30 mouse cellular contexts compared by ENCODE assay signal in the genomic region with DNA sequence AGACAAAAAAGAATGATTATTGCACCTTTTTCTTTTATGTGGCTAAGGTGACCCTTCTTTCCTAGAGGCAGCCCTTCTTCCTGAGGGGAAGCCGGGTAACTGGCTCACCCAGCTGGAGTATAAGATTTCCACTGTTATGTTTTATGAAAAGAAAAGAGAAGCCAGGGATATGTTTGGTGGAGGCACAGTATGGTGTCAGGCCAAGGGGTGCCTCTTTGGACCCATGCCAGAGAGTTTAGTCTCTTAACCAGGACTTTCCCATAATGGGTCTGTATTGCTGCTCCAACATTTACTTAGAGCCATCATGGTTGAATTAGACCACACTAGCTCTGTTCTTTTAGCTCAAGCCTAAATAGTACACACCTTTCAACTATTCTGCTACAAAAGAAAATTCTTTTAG. TPM values are rescaled to one million over a fixed set of nuclear protein-coding genes. Genes with fewer than 3 reads are reported as not detected.
DNase-seq lines count a peak whose midpoint lies in the region; ATAC-seq and TF ChIP-seq lines count a peak whose summit lies in the region.
"Had no signal": no experiment of that assay in that cellular context is flagged by ENCODE, and none has a peak within 500 bp of the region (broad histone marks: within the 10 kb centered on the region; RNA-seq: fewer than 3 reads in every experiment).

No protein-coding gene starts in this region.

- H3K27ac ChIP-seq in embryonic facial prominence, embryonic 14.5 days (replicated peaks; ENCODE audit: low read depth, low read length), result no peak overlapping the region
- no peak overlapping the region for H3K27ac ChIP-seq in embryonic facial prominence, embryonic 10.5 days (replicated peaks)
- H3K27ac ChIP-seq in heart, postnatal 0 days (ENCODE audit: low read depth), result no peak overlapping the region
- no peak overlapping the region for H3K27ac ChIP-seq in kidney, postnatal 0 days
- H3K27ac ChIP-seq: embryonic facial prominence, embryonic 13.5 days; forebrain, embryonic 13.5 days; hindbrain, embryonic 15.5 days; limb, embryonic 15.5 days; liver, embryonic 15.5 days; midbrain, embryonic 13.5 days; neural tube, embryonic 13.5 days had no signal

- ATAC-seq in embryonic facial prominence, embryonic 14.5 days (ENCODE audit: low read depth), result peak; percentile 70; the same call in 1 of the 2 replicates
- no peak for ATAC-seq in heart, postnatal 0 days (ENCODE audit: insufficient read depth, low read depth)
- no peak for ATAC-seq in kidney, postnatal 0 days (replicated peaks; ENCODE audit: low FRiP score, low read depth)
- ATAC-seq: activated CD4-positive, CD25-positive, alpha-beta regulatory T cell, adult 4 months; forebrain, embryonic 13.5 days; midbrain, embryonic 13.5 days had no signal

- TF ChIP-seq EP300 in heart, postnatal 0 days (IDR thresholded peaks at IDR 0.05; ENCODE audit: low read depth), result no peak

- TF ChIP-seq POLR2A in myocyte (IDR thresholded peaks at IDR 0.05; ENCODE audit: insufficient read length, low read depth), result no peak

- no peaks in the 10 kb centered on the region for H3K36me3 ChIP-seq in embryonic facial prominence, embryonic 14.5 days (ENCODE audit: control insufficient read depth, insufficient read depth, low read length)
- H3K36me3 ChIP-seq in embryonic facial prominence, embryonic 10.5 days (replicated peaks), result no peaks in the 10 kb centered on the region
- H3K36me3 ChIP-seq in heart, postnatal 0 days (replicated peaks; ENCODE audit: control insufficient read depth, insufficient read depth, low read length), result no peaks in the 10 kb centered on the region
- H3K36me3 ChIP-seq in kidney, postnatal 0 days (ENCODE audit: insufficient read depth, low read length), result no peaks in the 10 kb centered on the region
- no peaks in the 10 kb centered on the region for H3K36me3 ChIP-seq in myocyte (ENCODE audit: control insufficient read depth, insufficient read depth)
- H3K36me3 ChIP-seq: embryonic facial prominence, embryonic 13.5 days; hindbrain, embryonic 15.5 days; limb, embryonic 15.5 days; liver, embryonic 15.5 days; midbrain, embryonic 13.5 days; neural tube, embryonic 13.5 days had no signal

- no peak for TF ChIP-seq CTCF in heart, postnatal 0 days (IDR thresholded peaks at IDR 0.05; ENCODE audit: low read depth)
- TF ChIP-seq CTCF in kidney, postnatal 0 days (IDR thresholded peaks at IDR 0.05; ENCODE audit: low read depth), result no peak

- DNase-seq in embryonic facial prominence, embryonic 14.5 days (ENCODE audit: low spot score), result no peak
- DNase-seq in embryonic facial prominence, embryonic 10.5 days (ENCODE audit: low spot score), result no peak
- no peak for DNase-seq in heart, postnatal 0 days (ENCODE audit: low spot score)
- DNase-seq in heart, adult 18-20 months, result no peak
- no peak for DNase-seq in kidney, postnatal 0 days (ENCODE audit: low spot score)
- DNase-seq in kidney, adult 18-20 months, result no peak
- DNase-seq: adrenal gland, adult 8-10 months; cerebellum, adult 18-20 months; cerebellum, postnatal 25 days; gastrocnemius, postnatal 36 days; kidney, adult 11 months; kidney, postnatal 14 days; left cerebral cortex, postnatal 4 days; lung, postnatal 14 days; right cerebral cortex, postnatal 4 days; thymus, adult 18-20 months; thymus, postnatal 36 days had no signal

- no peaks in the 10 kb centered on the region for H3K79me2 ChIP-seq in myocyte (ENCODE audit: control insufficient read depth, insufficient read depth)

- no peaks in the 10 kb centered on the region for H3K9me3 ChIP-seq in embryonic facial prominence, embryonic 14.5 days (ENCODE audit: control insufficient read depth, low read length)
- H3K9me3 ChIP-seq in embryonic facial prominence, embryonic 10.5 days, result no peaks in the 10 kb centered on the region
- no peaks in the 10 kb centered on the region for H3K9me3 ChIP-seq in heart, postnatal 0 days (replicated peaks; ENCODE audit: control insufficient read depth, low read length)
- H3K9me3 ChIP-seq in kidney, postnatal 0 days (replicated peaks; ENCODE audit: low read length), result no peaks in the 10 kb centered on the region
- H3K9me3 ChIP-seq: embryonic facial prominence, embryonic 13.5 days; forebrain, embryonic 13.5 days; hindbrain, embryonic 15.5 days; limb, embryonic 15.5 days; liver, embryonic 15.5 days; midbrain, embryonic 13.5 days; neural tube, embryonic 13.5 days had no signal

- no peaks in the 10 kb centered on the region for H3K4me1 ChIP-seq in embryonic facial prominence, embryonic 14.5 days (ENCODE audit: control insufficient read depth, insufficient read depth, low read length)
- H3K4me1 ChIP-seq in embryonic facial prominence, embryonic 10.5 days, result no peaks in the 10 kb centered on the region; the same call in 1 of the 2 replicates
- H3K4me1 ChIP-seq in heart, postnatal 0 days (ENCODE audit: control insufficient read depth, insufficient read depth), result no peaks in the 10 kb centered on the region
- no peaks in the 10 kb centered on the region for H3K4me1 ChIP-seq in kidney, postnatal 0 days (replicated peaks; ENCODE audit: insufficient read depth, low read length)
- H3K4me1 ChIP-seq: embryonic facial prominence, embryonic 13.5 days; hindbrain, embryonic 15.5 days; midbrain, embryonic 13.5 days; neural tube, embryonic 13.5 days had no signal

- peak overlapping the region; percentile 19; the same call in 1 of the 2 replicates for H3K4me2 ChIP-seq in embryonic facial prominence, embryonic 14.5 days (ENCODE audit: low read depth, low read length)
- H3K4me2 ChIP-seq in heart, postnatal 0 days (ENCODE audit: low read depth, low read length), result peak overlapping the region; percentile 5; the same call in 1 of the 2 replicates
- H3K4me2 ChIP-seq in kidney, postnatal 0 days (ENCODE audit: low read length), result peak overlapping the region; percentile 31
- peak overlapping the region; percentile 24 for H3K4me2 ChIP-seq in myocyte (ENCODE audit: low read depth)
- H3K4me2 ChIP-seq: embryonic facial prominence, embryonic 13.5 days; forebrain, embryonic 13.5 days; heart, embryonic 11.5 days; hindbrain, embryonic 15.5 days; limb, embryonic 15.5 days; liver, embryonic 15.5 days; midbrain, embryonic 13.5 days; neural tube, embryonic 13.5 days had no signal

- H3K27me3 ChIP-seq in embryonic facial prominence, embryonic 14.5 days (replicated peaks; ENCODE audit: control insufficient read depth, insufficient read depth, low read length), result no peaks in the 10 kb centered on the region
- H3K27me3 ChIP-seq in embryonic facial prominence, embryonic 10.5 days (replicated peaks; ENCODE audit: low read depth, poor library complexity, severe bottlenecking), result no peaks in the 10 kb centered on the region
- H3K27me3 ChIP-seq in heart, postnatal 0 days (ENCODE audit: control insufficient read depth, insufficient read depth, low read length), result no peaks in the 10 kb centered on the region
- H3K27me3 ChIP-seq in kidney, postnatal 0 days (ENCODE audit: insufficient read depth, low read length), result no peaks in the 10 kb centered on the region
- H3K27me3 ChIP-seq in myocyte (ENCODE audit: control insufficient read depth, insufficient read depth, insufficient read length), result peaks cover 1% of the 10 kb centered on the region
- H3K27me3 ChIP-seq: embryonic facial prominence, embryonic 13.5 days; forebrain, embryonic 13.5 days; hindbrain, embryonic 15.5 days; limb, embryonic 15.5 days; liver, embryonic 15.5 days; midbrain, embryonic 13.5 days; neural tube, embryonic 13.5 days had no signal

- no peak overlapping the region for H3K9ac ChIP-seq in embryonic facial prominence, embryonic 14.5 days (ENCODE audit: low read depth, low read length)
- no peak overlapping the region for H3K9ac ChIP-seq in heart, postnatal 0 days (replicated peaks; ENCODE audit: low read depth, low read length)
- H3K9ac ChIP-seq in kidney, postnatal 0 days (ENCODE audit: low read depth, low read length), result no peak overlapping the region
- H3K9ac ChIP-seq: embryonic facial prominence, embryonic 13.5 days; forebrain, embryonic 13.5 days; hindbrain, embryonic 15.5 days; limb, embryonic 15.5 days; liver, embryonic 15.5 days; midbrain, embryonic 13.5 days; neural tube, embryonic 13.5 days had no signal

- no peak overlapping the region for H3K4me3 ChIP-seq in embryonic facial prominence, embryonic 14.5 days (ENCODE audit: low read depth, low read length)
- H3K4me3 ChIP-seq in embryonic facial prominence, embryonic 10.5 days, result no peak overlapping the region
- H3K4me3 ChIP-seq in heart, postnatal 0 days (ENCODE audit: low read depth, low read length), result no peak overlapping the region
- no peak overlapping the region for H3K4me3 ChIP-seq in kidney, postnatal 0 days (replicated peaks; ENCODE audit: low read depth, low read length)
- no peak overlapping the region for H3K4me3 ChIP-seq in myocyte
- H3K4me3 ChIP-seq: embryonic facial prominence, embryonic 13.5 days; forebrain, embryonic 13.5 days; hindbrain, embryonic 15.5 days; limb, embryonic 15.5 days; liver, embryonic 15.5 days; midbrain, embryonic 13.5 days; neural tube, embryonic 13.5 days had no signal

- WGBS in embryonic facial prominence, embryonic 14.5 days, result 56% methylated on average over 1 of the region's 1 CpGs
- 85% methylated on average over 1 of the region's 1 CpGs for WGBS in embryonic facial prominence, embryonic 10.5 days
- WGBS in heart, postnatal 0 days, result 69% methylated on average over 1 of the region's 1 CpGs
- 47% methylated on average over 1 of the region's 1 CpGs for WGBS in kidney, postnatal 0 days

- no peak overlapping the region for H3ac ChIP-seq in myocyte (ENCODE audit: control insufficient read depth, insufficient read length)

TF ChIP-seq in myocyte, 11 proteins besides CTCF, POLR2A, EP300 and RAD21 (continues in another document):
- TF ChIP-seq E2F4 (IDR thresholded peaks at IDR 0.05; ENCODE audit: insufficient read depth) (no peak), TCF3 (IDR thresholded peaks at IDR 0.05; ENCODE audit: insufficient read length, low read depth) (no peak), MAX (IDR thresholded peaks at IDR 0.05; ENCODE audit: low read depth) (no peak), CEBPB (IDR thresholded peaks at IDR 0.05; ENCODE audit: insufficient read depth, poor library complexity, severe bottlenecking) (no peak), REST (IDR thresholded peaks at IDR 0.05; ENCODE audit: insufficient read depth, insufficient read length) (no peak), TCF12 (IDR thresholded peaks at IDR 0.05; ENCODE audit: insufficient read depth, poor library complexity, severe bottlenecking) (no peak), POLR2AphosphoS2 (IDR thresholded peaks at IDR 0.05; ENCODE audit: insufficient read length, low read depth) (no peak)

RNA-seq across cellular contexts. Expression of a gene that starts 20.3 kb away (rescaled TPM):
- 0.39 and 0.53 TPM in 2 replicates for polyA plus RNA-seq in embryonic facial prominence, embryonic 14.5 days (2014; fragmentation: Nextera tagmentation; extraction: Ambion mirVana)
- not detected in 2 replicates for polyA plus RNA-seq in embryonic facial prominence, embryonic 10.5 days (2016; fragmentation: Nextera tagmentation; extraction: Ambion mirVana)
- 0.27 and 1.2 TPM in 2 replicates for total RNA-seq in heart, postnatal 0 days (2014; rRNA removed; ENCODE audit: low replicate concordance)
- 0.30 and 0.36 TPM in 2 replicates for polyA plus RNA-seq in heart, postnatal 0 days (2015; fragmentation: Nextera tagmentation; extraction: Ambion mirVana)
- total RNA-seq in heart, adult 18-20 months (2021), result under 1 TPM; 0.10 to 0.59 TPM
- 0.46 and 0.55 TPM in 2 replicates for polyA plus RNA-seq in kidney, postnatal 0 days (2015; fragmentation: Nextera tagmentation; extraction: Ambion mirVana)
- polyA plus RNA-seq in myocyte (2012; fragmentation: generic; extraction: Trizol), result 0.11 TPM
- total RNA-seq: layer of hippocampus, adult 18-20 months; layer of hippocampus, postnatal 14 days; left cerebral cortex, postnatal 4 days; megakaryocyte, adult 5-6 weeks had no signal
- polyA plus RNA-seq: activated CD4-positive, CD25-positive, alpha-beta regulatory T cell, adult 4 months; forebrain, embryonic 13.5 days; heart, embryonic 11.5 days; hindbrain, embryonic 15.5 days; liver, embryonic 15.5 days; midbrain, embryonic 13.5 days; neural tube, embryonic 13.5 days had no signal
